Mouse (Mus musculus) bone marrow macrophage, adult 2 months (primary cell): ENCODE results near the gene Ssrp1.

Experiments used
- CTCF ChIP-seq: IDR thresholded peaks from 2 replicates; pipeline ENCODE4 v1.5.1; 2012; ENCODE audit warnings: low read depth, mild to moderate bottlenecking, low read length, moderate library complexity
- POLR2A ChIP-seq: IDR thresholded peaks from 2 replicates; pipeline ENCODE4 v1.6.1; 2012; ENCODE audit warnings: mild to moderate bottlenecking, low read depth, low read length, borderline replicate concordance

DNA sequence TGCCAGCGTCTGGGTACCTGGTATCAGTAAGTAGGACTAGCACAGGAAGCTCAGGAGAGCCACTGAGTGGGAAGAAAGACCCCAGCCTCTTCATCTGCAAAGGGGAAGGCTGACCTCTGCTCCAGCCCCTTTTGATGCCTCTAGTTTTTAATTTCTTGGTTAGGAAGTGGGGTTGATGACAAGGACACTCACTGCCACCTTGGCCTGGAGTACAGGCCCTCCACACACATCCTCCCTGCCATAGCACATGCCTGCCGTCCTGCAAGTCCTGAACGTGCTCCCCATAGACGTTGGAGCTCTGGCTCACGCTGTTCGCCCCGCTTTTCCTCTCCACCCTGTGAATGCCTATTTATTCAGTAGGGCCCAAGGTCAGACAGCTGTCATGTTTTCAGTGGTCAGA lies 30.4 kb upstream of the Ssrp1 start:
- TF ChIP-seq CTCF (no peak), POLR2A (no peak)
